Mouse (Mus musculus) MEL-GATA-1-ER (cell line): ENCODE measurements at regions not wholly inside any gene's neighbourhood (a gene's known extent, or its start where the extent isn't known, plus 50 kb on each side); places are given as distances from the start of the nearest gene placed in this dataset.

ENCODE experiments used
- DNase-seq: peaks from one replicate; pipeline ENCODE4 v3.0.0-alpha.2; 2012; ENCODE audit warnings: low read depth; ENCODE audit errors: extremely low read depth

GRCm38 (mm10) chr2:128393921-128394320, 197.1 kb upstream of the Spdye4c start:
- DNase-seq = no peak

- no peak for DNase-seq
Observed at GRCm38 (mm10) chr2:128395308-128396007, 195.6 kb upstream of the Spdye4c start.

GRCm38 (mm10) chr2:128396008-128396346, 195.0 kb upstream of the Spdye4c start:
- peak; percentile 56 for DNase-seq

- no peak for DNase-seq
Observed at GRCm38 (mm10) chr2:128401359-128401758, 189.7 kb upstream of the Spdye4c start.

GRCm38 (mm10) chr2:128403143-128403935, 187.7 kb upstream of the Spdye4c start:
- no peak for DNase-seq

- no peak for DNase-seq
Observed at GRCm38 (mm10) chr2:128404405-128404804, 186.6 kb upstream of the Spdye4c start.

GRCm38 (mm10) chr2:128407076-128407475, 183.9 kb upstream of the Spdye4c start:
- no peak for DNase-seq

- no peak for DNase-seq
Observed at GRCm38 (mm10) chr2:128408718-128409117, 182.3 kb upstream of the Spdye4c start.

GRCm38 (mm10) chr2:128412352-128412751, 178.7 kb upstream of the Spdye4c start:
- DNase-seq = peak; percentile 38

GRCm38 (mm10) chr2:128412974-128413373, 178.0 kb upstream of the Spdye4c start:
- no peak for DNase-seq

- peak; percentile 75 for DNase-seq
Observed at GRCm38 (mm10) chr2:128414588-128415240, 176.3 kb upstream of the Spdye4c start.

GRCm38 (mm10) chr2:128416416-128416815, 174.6 kb upstream of the Spdye4c start:
- DNase-seq = no peak

GRCm38 (mm10) chr2:128418960-128419359, 172.0 kb upstream of the Spdye4c start:
- no peak for DNase-seq

- DNase-seq = no peak
Observed at GRCm38 (mm10) chr2:128420406-128420805, 170.6 kb upstream of the Spdye4c start.

GRCm38 (mm10) chr2:128422677-128423076, 168.3 kb upstream of the Spdye4c start:
- DNase-seq = peak; percentile 51

GRCm38 (mm10) chr2:128424236-128424635, 166.8 kb upstream of the Spdye4c start:
- no peak for DNase-seq

- DNase-seq = no peak
Observed at GRCm38 (mm10) chr2:128427181-128427880, 163.7 kb upstream of the Spdye4c start.

GRCm38 (mm10) chr2:128428154-128428553, 162.9 kb upstream of the Spdye4c start:
- peak; percentile 69 for DNase-seq

- DNase-seq = peak; percentile 52
Observed at GRCm38 (mm10) chr2:128428651-128429633, 162.1 kb upstream of the Spdye4c start.

- DNase-seq = peak; percentile 50
Observed at GRCm38 (mm10) chr2:128429786-128430185, 161.2 kb upstream of the Spdye4c start.
